Mouse (Mus musculus): Measurements from ENCODE around the gene Rab11a. TPM values are rescaled to one million over a fixed set of nuclear protein-coding genes. Genes with fewer than 3 reads are reported as not detected.

Gene Rab11a
- polyA plus RNA-seq, 1 experiment from 2014 or later = 1,191 TPM

- no peak for DNase-seq (ENCODE audit: low spot score)
- no peaks in the 10 kb centered on the region for H3K36me3 ChIP-seq (ENCODE audit: control insufficient read depth, insufficient read depth, low read length)
- no peak overlapping the region for H3K4me3 ChIP-seq (ENCODE audit: low read depth, low read length)
- H3K9me3 ChIP-seq (ENCODE audit: control insufficient read depth, low read length) = no peaks in the 10 kb centered on the region
- 51% methylated on average over 5 of the region's 5 CpGs for WGBS
- no peak for ATAC-seq (ENCODE audit: low FRiP score, low TSS enrichment)
- no peak overlapping the region for H3K27ac ChIP-seq (replicated peaks)
- no peaks in the 10 kb centered on the region; the same call in 1 of the 2 replicates for H3K4me1 ChIP-seq (replicated peaks; ENCODE audit: control insufficient read depth, insufficient read depth)
- H3K27me3 ChIP-seq (ENCODE audit: control insufficient read depth, insufficient read depth, low read length) = no peaks in the 10 kb centered on the region
- H3K4me2 ChIP-seq (replicated peaks; ENCODE audit: low read depth) = no peak overlapping the region
- TF ChIP-seq EP300 (optimal IDR thresholded peaks at IDR 0.05) = no peak
- TF ChIP-seq CTCF (IDR thresholded peaks at IDR 0.05; ENCODE audit: low read depth) = no peak
- no peak overlapping the region for H3K9ac ChIP-seq (ENCODE audit: low read length)
These were observed 33.7 kb upstream of the Rab11a start for GRCm38 (mm10) chr9:64771236-64771635.

- Histone ChIP-seq H3K4me2 (replicated peaks; ENCODE audit: low read depth) (no peak overlapping the region), H3K4me1 (replicated peaks; ENCODE audit: control insufficient read depth, insufficient read depth) (no peaks in the 10 kb centered on the region; the same call in 1 of the 2 replicates), H3K9me3 (ENCODE audit: control insufficient read depth, low read length) (no peaks in the 10 kb centered on the region), H3K36me3 (ENCODE audit: control insufficient read depth, insufficient read depth, low read length) (no peaks in the 10 kb centered on the region), H3K27me3 (ENCODE audit: control insufficient read depth, insufficient read depth, low read length) (no peaks in the 10 kb centered on the region), H3K9ac (ENCODE audit: low read length) (no peak overlapping the region), H3K4me3 (ENCODE audit: low read depth, low read length) (no peak overlapping the region), H3K27ac (replicated peaks) (no peak overlapping the region)
- DNase-seq (ENCODE audit: low spot score) (no peak), ATAC-seq (ENCODE audit: low FRiP score, low TSS enrichment) (no peak)
- 74% methylated on average over 5 of the region's 5 CpGs for WGBS
- no peak for TF ChIP-seq EP300 (optimal IDR thresholded peaks at IDR 0.05)
These were observed 32.9 kb upstream of the Rab11a start for GRCm38 (mm10) chr9:64770411-64770849.

- no peak for ATAC-seq (ENCODE audit: low FRiP score, low TSS enrichment)
- Histone ChIP-seq H3K4me2 (replicated peaks; ENCODE audit: low read depth) (no peak overlapping the region), H3K27me3 (ENCODE audit: control insufficient read depth, insufficient read depth, low read length) (no peaks in the 10 kb centered on the region), H3K9me3 (ENCODE audit: control insufficient read depth, low read length) (no peaks in the 10 kb centered on the region), H3K36me3 (ENCODE audit: control insufficient read depth, insufficient read depth, low read length) (no peaks in the 10 kb centered on the region), H3K27ac (replicated peaks) (no peak overlapping the region), H3K4me1 (replicated peaks; ENCODE audit: control insufficient read depth, insufficient read depth) (no peaks in the 10 kb centered on the region), H3K4me3 (ENCODE audit: low read depth, low read length) (no peak overlapping the region), H3K9ac (ENCODE audit: low read length) (no peak overlapping the region)
- TF ChIP-seq CTCF (IDR thresholded peaks at IDR 0.05; ENCODE audit: low read depth) (no peak), EP300 (optimal IDR thresholded peaks at IDR 0.05) (no peak)
- WGBS = 94% methylated on average over 6 of the region's 6 CpGs
- DNase-seq (ENCODE audit: low spot score) = no peak
These were observed 32.4 kb upstream of the Rab11a start for GRCm38 (mm10) chr9:64769911-64770310.

DNA sequence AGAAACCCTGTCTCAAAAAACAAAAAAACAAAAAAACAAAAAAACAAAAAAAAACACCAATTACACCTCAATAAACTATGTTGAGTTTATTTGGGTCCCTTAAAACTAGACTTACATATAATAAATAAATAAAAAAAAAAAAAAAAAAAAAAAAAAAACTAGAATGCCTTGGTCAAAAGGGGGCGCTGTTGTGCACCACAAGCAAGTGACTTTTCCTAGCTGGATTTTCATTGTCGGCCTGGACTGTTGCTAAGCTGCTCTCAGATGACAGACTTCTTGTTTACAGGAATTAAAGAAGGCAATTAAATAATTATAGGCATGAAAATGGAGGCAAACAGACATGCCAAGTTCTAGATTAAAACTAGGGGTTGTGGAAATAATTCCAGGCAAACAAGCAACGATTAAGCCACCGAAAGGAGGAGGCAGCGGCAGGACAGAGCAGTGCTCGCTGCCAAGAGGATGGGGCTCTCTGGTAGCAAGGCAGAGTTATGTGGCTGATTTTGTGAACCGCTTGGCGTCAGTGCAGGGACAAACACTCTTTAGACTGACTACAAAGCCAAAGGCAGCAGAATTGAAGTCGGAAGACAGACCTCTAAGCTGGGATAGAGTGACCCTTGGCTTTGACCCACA lies 31.6 kb upstream of the Rab11a start:
- WGBS = 49% methylated on average over 9 of the region's 9 CpGs
- H3K27ac ChIP-seq (replicated peaks) = 0 out of 2 replicates have a peak overlapping the region, but pooled peaks have one; percentile 30
- peak; percentile 73 for TF ChIP-seq CTCF (IDR thresholded peaks at IDR 0.05; ENCODE audit: low read depth)
- no peak for TF ChIP-seq EP300 (optimal IDR thresholded peaks at IDR 0.05)
- H3K36me3 ChIP-seq (ENCODE audit: control insufficient read depth, insufficient read depth, low read length) = no peaks in the 10 kb centered on the region
- H3K27me3 ChIP-seq (ENCODE audit: control insufficient read depth, insufficient read depth, low read length) = no peaks in the 10 kb centered on the region
- H3K9me3 ChIP-seq (ENCODE audit: control insufficient read depth, low read length) = no peaks in the 10 kb centered on the region
- ATAC-seq (ENCODE audit: low FRiP score, low TSS enrichment) = no peak
- DNase-seq (ENCODE audit: low spot score) = peak; percentile 54
- no peak overlapping the region for H3K4me2 ChIP-seq (replicated peaks; ENCODE audit: low read depth)
- no peak overlapping the region for H3K4me3 ChIP-seq (ENCODE audit: low read depth, low read length)
- no peaks in the 10 kb centered on the region for H3K4me1 ChIP-seq (replicated peaks; ENCODE audit: control insufficient read depth, insufficient read depth)
- H3K9ac ChIP-seq (ENCODE audit: low read length) = no peak overlapping the region

DNA sequence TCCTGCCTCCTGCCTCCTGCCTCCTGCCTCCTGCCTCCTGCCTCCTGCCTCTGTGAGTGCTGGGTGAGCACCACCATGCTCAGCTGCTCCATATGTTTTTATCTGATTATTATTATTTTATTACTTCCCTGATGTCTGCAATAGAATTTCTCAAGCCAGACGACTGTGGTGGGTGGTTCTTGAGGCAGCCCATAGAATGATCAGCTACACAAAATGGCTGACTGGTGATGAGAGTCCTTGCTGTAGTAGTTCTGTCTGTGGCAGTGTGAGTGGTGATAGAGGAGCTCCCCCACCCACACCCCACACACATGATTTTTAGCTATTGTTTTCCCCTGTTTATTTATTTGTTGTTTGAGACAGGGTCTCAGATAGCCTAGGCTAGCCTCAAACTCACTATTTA lies 30.2 kb upstream of the Rab11a start:
- H3K9me3 ChIP-seq (ENCODE audit: control insufficient read depth, low read length) = no peaks in the 10 kb centered on the region
- no peak overlapping the region for H3K4me2 ChIP-seq (replicated peaks; ENCODE audit: low read depth)
- ATAC-seq (ENCODE audit: low FRiP score, low TSS enrichment) (no peak), DNase-seq (ENCODE audit: low spot score) (no peak)
- H3K36me3 ChIP-seq (ENCODE audit: control insufficient read depth, insufficient read depth, low read length) = no peaks in the 10 kb centered on the region
- no peak for TF ChIP-seq EP300 (optimal IDR thresholded peaks at IDR 0.05)
- TF ChIP-seq CTCF (IDR thresholded peaks at IDR 0.05; ENCODE audit: low read depth) = no peak
- H3K9ac ChIP-seq (ENCODE audit: low read length) = no peak overlapping the region
- no peak overlapping the region for H3K4me3 ChIP-seq (ENCODE audit: low read depth, low read length)
- H3K4me1 ChIP-seq (replicated peaks; ENCODE audit: control insufficient read depth, insufficient read depth) = no peaks in the 10 kb centered on the region
- no peak overlapping the region for H3K27ac ChIP-seq (replicated peaks)
- no peaks in the 10 kb centered on the region for H3K27me3 ChIP-seq (ENCODE audit: control insufficient read depth, insufficient read depth, low read length)
- WGBS = 34% methylated on average over 1 of the region's 1 CpGs

GRCm38 (mm10) chr9:64766136-64766535 lies 28.6 kb upstream of the Rab11a start:
- H3K4me3 ChIP-seq (ENCODE audit: low read depth, low read length) = no peak overlapping the region
- H3K4me1 ChIP-seq (replicated peaks; ENCODE audit: control insufficient read depth, insufficient read depth) = no peaks in the 10 kb centered on the region
- no peak for ATAC-seq (ENCODE audit: low FRiP score, low TSS enrichment)
- H3K27me3 ChIP-seq (ENCODE audit: control insufficient read depth, insufficient read depth, low read length) = no peaks in the 10 kb centered on the region
- H3K36me3 ChIP-seq (ENCODE audit: control insufficient read depth, insufficient read depth, low read length) = no peaks in the 10 kb centered on the region
- no peak overlapping the region for H3K9ac ChIP-seq (ENCODE audit: low read length)
- H3K27ac ChIP-seq (replicated peaks) = no peak overlapping the region
- no peak overlapping the region for H3K4me2 ChIP-seq (replicated peaks; ENCODE audit: low read depth)
- TF ChIP-seq EP300 (optimal IDR thresholded peaks at IDR 0.05) = no peak
- no peak for TF ChIP-seq CTCF (IDR thresholded peaks at IDR 0.05; ENCODE audit: low read depth)
- no peak for DNase-seq (ENCODE audit: low spot score)
- WGBS = 92% methylated on average over 3 of the region's 3 CpGs
- H3K9me3 ChIP-seq (ENCODE audit: control insufficient read depth, low read length) = no peaks in the 10 kb centered on the region
